20 mouse cellular contexts compared by ENCODE assay signal in genomic region chr6:61155059-61155629, GRCm38 (mm10). TPM values are rescaled to one million over a fixed set of nuclear protein-coding genes. Genes with fewer than 3 reads are reported as not detected.
DNase-seq lines count a peak whose midpoint lies in the region; ATAC-seq lines count a peak whose summit lies in the region.
"Had no signal": no experiment of that assay in that cellular context is flagged by ENCODE, and none has a peak within 500 bp of the region (broad histone marks: within the 10 kb centered on the region; RNA-seq: fewer than 3 reads in every experiment).

No protein-coding gene starts in this region.

- no peak overlapping the region for H3K9ac ChIP-seq in neural tube, embryonic 12.5 days
- no peak overlapping the region for H3K9ac ChIP-seq in forebrain, embryonic 14.5 days (ENCODE audit: low read length)
- H3K9ac ChIP-seq in midbrain, embryonic 13.5 days (replicated peaks) = no peak overlapping the region
- H3K9ac ChIP-seq: kidney, embryonic 15.5 days; limb, embryonic 13.5 days; liver, postnatal 0 days had no signal

- H3K9me3 ChIP-seq in neural tube, embryonic 12.5 days = no peaks in the 10 kb centered on the region
- H3K9me3 ChIP-seq in forebrain, embryonic 14.5 days (replicated peaks; ENCODE audit: control insufficient read depth, low read length) = no peaks in the 10 kb centered on the region
- H3K9me3 ChIP-seq in midbrain, embryonic 13.5 days = no peaks in the 10 kb centered on the region
- H3K9me3 ChIP-seq: G1E; kidney, embryonic 15.5 days; limb, embryonic 13.5 days had no signal

- ATAC-seq in neural tube, embryonic 12.5 days (ENCODE audit: low FRiP score, low read depth) = 0 out of 2 replicates have a peak, but pooled peaks have one; percentile 61
- ATAC-seq in forebrain, embryonic 14.5 days = peak; percentile 74
- ATAC-seq in midbrain, embryonic 13.5 days = peak; percentile 90
- ATAC-seq: inflammation-experienced regulatory T-cells, adult 6 months; liver, postnatal 0 days had no signal

- WGBS in neural tube, embryonic 12.5 days = 54% methylated on average over 8 of the region's 8 CpGs
- WGBS in forebrain, embryonic 14.5 days = 32% methylated on average over 8 of the region's 8 CpGs
- 22% methylated on average over 8 of the region's 8 CpGs for WGBS in midbrain, embryonic 13.5 days

- no peak overlapping the region for H3K4me2 ChIP-seq in neural tube, embryonic 12.5 days (replicated peaks)
- H3K4me2 ChIP-seq in forebrain, embryonic 14.5 days (ENCODE audit: low read length) = 0 out of 2 replicates have a peak overlapping the region, but pooled peaks have one; percentile 1
- no peak overlapping the region for H3K4me2 ChIP-seq in midbrain, embryonic 13.5 days (replicated peaks)
- H3K4me2 ChIP-seq: kidney, embryonic 15.5 days; limb, embryonic 13.5 days had no signal

- H3K27ac ChIP-seq in neural tube, embryonic 12.5 days = no peak overlapping the region
- H3K27ac ChIP-seq in forebrain, embryonic 14.5 days (ENCODE audit: low read depth, low read length) = no peak overlapping the region
- no peak overlapping the region for H3K27ac ChIP-seq in midbrain, embryonic 13.5 days
- H3K27ac ChIP-seq: heart, adult 2 months; kidney, embryonic 15.5 days; layer of hippocampus, adult 2 months; left cerebral cortex, adult 2 months; limb, embryonic 13.5 days; macrophage had no signal

- H3K4me3 ChIP-seq in neural tube, embryonic 12.5 days = no peak overlapping the region
- no peak overlapping the region for H3K4me3 ChIP-seq in forebrain, embryonic 14.5 days (ENCODE audit: low read depth, low read length)
- H3K4me3 ChIP-seq in midbrain, embryonic 13.5 days (replicated peaks) = no peak overlapping the region
- H3K4me3 ChIP-seq: erythroblast, embryonic 14.5 days; heart, adult 2 months; kidney, embryonic 15.5 days; layer of hippocampus, adult 2 months; left cerebral cortex, adult 2 months; limb, embryonic 13.5 days had no signal

- H3K27me3 ChIP-seq in neural tube, embryonic 12.5 days (replicated peaks) = no peaks in the 10 kb centered on the region
- H3K27me3 ChIP-seq in forebrain, embryonic 14.5 days (replicated peaks; ENCODE audit: control insufficient read depth, insufficient read depth, low read length) = no peaks in the 10 kb centered on the region
- H3K27me3 ChIP-seq in midbrain, embryonic 13.5 days = no peaks in the 10 kb centered on the region
- H3K27me3 ChIP-seq: kidney, embryonic 15.5 days; limb, embryonic 13.5 days had no signal

- H3K4me1 ChIP-seq in neural tube, embryonic 12.5 days = no peaks in the 10 kb centered on the region
- peaks cover 5% of the 10 kb centered on the region; the same call in 1 of the 2 replicates for H3K4me1 ChIP-seq in forebrain, embryonic 14.5 days (ENCODE audit: control insufficient read depth, insufficient read depth, low read length)
- H3K4me1 ChIP-seq in midbrain, embryonic 13.5 days (replicated peaks) = peaks cover 13% of the 10 kb centered on the region
- H3K4me1 ChIP-seq: kidney, embryonic 15.5 days had no signal

- DNase-seq in neural tube, embryonic 10.5 days (ENCODE audit: extremely low spot score, low spot score) = no peak
- peak; percentile 63 for DNase-seq in forebrain, embryonic 14.5 days (ENCODE audit: low spot score)
- no peak for DNase-seq in frontal cortex, postnatal 14 days (ENCODE audit: low spot score in 2 of 2)
- no peak for DNase-seq in kidney, postnatal 10 days
- DNase-seq in kidney, postnatal 36 days = no peak
- DNase-seq: adrenal gland, adult 2 months; cerebellum, adult 18-20 months; heart, adult 2 months; liver, postnatal 0 days; thymus, adult 2 months had no signal

- H3K36me3 ChIP-seq in neural tube, embryonic 12.5 days = no peaks in the 10 kb centered on the region
- no peaks in the 10 kb centered on the region for H3K36me3 ChIP-seq in forebrain, embryonic 14.5 days (ENCODE audit: control insufficient read depth, insufficient read depth, low read length)
- no peaks in the 10 kb centered on the region for H3K36me3 ChIP-seq in midbrain, embryonic 13.5 days
- H3K36me3 ChIP-seq: G1E; kidney, embryonic 15.5 days; limb, embryonic 13.5 days had no signal

RNA-seq across cellular contexts. Expression of gene Ccser1, which starts 25.0 kb away (rescaled TPM):
- polyA plus RNA-seq in neural tube, embryonic 12.5 days (2016; fragmentation: Nextera tagmentation; extraction: Ambion mirVana) = 19.4 and 20.6 TPM in 2 replicates
- polyA plus RNA-seq in forebrain, embryonic 14.5 days (2014; fragmentation: Nextera tagmentation; extraction: Ambion mirVana) = 16.9 and 18.3 TPM in 2 replicates
- 18.7 and 19.7 TPM in 2 replicates for polyA plus RNA-seq in midbrain, embryonic 13.5 days (2015; fragmentation: Nextera tagmentation; extraction: Ambion mirVana)
- polyA plus RNA-seq: erythroblast, embryonic 14.5 days; G1E; inflammation-experienced regulatory T-cells, adult 6 months; macrophage had no signal
